Mouse (Mus musculus) cerebellum, adult (tissue): ENCODE data around the gene Otog.

ENCODE experiments used
- ATAC-seq: cut with Nextera tagmentation; 2 replicates; pipeline ENCODE4 v1.9.2; 2017; ENCODE audit warnings: mild to moderate bottlenecking, moderate library complexity, mixed read lengths; ENCODE audit not compliant: insufficient number of reproducible peaks, low FRiP score, low TSS enrichment

The Otog gene

DNA sequence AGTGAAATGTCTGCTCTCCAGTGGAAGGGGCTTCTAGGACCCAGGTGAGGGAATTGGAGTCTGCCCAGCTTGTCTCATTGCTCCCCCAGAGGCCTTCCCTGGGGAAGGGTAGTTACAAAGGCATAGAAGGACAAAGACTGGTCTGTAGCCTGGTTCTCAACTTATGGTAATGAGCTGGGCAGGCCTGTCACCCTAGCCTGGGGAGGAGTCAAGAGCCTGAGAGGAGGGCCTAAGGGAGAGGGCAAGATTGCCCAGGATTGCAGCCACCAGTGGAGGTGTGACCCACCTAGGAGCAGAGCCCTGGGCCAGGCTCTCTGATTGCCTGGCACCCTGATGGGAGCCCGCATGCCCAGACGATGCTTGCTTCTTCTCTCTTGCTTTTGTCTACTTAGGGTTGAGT, at the start of gene Otog:
TSS of gene Otog (plus strand) at position 292 of the 400 bp plus-strand sequence.
- no peak for ATAC-seq

DNA sequence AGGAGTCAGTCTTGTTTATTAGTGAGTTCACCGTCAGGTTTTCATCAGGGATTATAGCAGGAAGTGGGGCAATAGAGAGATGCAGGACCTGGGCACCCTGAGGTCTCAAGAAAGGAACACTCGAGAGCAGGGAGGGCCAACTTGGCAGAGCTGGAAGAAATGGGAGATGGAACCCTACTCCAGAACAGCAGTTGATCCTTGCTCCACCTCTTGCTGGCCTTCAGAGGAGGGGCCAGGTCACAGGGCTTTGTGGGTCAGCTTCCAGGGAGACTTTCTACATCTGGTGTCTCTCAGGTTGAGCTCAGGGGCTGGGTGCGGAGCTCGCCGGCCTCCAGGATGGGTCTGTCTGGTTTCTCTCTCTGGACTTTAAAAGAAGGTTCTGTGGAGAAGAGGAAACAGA, 45.4 kb upstream of the Otog start:
- no peak for ATAC-seq

DNA sequence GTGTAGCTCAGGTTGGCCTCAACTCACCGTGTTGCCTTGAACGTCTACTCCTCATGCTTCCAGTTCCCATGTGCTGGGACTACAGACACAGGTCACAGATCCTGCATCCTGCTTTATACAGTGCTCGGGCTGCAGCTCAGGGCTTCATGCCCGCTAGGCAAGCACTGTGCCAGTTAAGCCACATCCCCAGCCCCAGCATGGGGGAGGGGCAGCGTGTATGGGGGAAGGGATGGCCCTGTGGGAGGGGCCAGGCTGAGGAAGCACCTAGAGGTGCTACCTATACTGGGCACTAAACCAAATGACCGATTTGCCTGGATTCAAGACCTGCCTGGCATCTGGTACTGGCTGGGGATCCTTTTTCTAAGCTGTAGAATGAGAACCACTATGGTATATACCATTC, 40.8 kb upstream of the Otog start:
- ATAC-seq = no peak

DNA sequence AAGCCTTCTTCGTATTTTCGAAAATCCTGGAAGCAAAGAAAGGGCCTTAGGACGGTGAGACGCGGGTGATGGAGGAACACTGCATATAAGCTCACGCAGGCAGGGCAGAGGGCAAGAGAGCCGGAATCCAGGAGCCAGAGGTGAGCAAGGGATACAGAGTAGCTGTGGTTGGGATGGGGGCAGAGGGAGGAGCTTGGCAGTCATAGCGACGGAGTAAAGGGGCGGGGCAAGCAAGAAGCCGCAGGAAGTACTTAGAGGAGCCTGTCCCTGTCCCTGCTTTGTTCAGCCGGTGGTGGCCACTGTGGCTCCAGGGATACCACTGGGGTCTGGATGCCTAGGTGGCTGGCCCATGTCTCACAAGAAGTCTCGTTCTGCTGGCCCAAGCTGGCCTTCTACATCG, 39.1 kb upstream of the Otog start:
- ATAC-seq = no peak

DNA sequence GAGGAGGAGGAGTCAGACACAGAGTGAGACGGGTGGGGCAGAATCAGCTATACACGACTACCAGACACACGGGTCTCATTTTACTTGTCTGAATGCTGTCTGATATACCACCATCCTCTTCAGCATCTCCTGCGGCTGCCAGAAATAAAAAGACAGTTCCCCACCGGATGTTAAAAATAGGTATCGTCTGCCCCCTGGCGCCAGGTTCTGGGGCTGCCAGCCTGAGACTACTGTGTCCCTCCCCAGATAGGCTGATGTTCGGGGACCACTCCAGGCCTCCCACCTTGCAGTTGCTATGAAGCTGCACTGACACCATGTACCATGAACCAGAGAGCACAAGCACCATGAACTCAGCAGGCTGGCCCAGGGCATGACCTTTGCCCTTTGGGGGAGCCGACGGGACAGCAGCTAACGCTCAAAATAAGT, 36.7 kb upstream of the Otog start:
- ATAC-seq = no peak

DNA sequence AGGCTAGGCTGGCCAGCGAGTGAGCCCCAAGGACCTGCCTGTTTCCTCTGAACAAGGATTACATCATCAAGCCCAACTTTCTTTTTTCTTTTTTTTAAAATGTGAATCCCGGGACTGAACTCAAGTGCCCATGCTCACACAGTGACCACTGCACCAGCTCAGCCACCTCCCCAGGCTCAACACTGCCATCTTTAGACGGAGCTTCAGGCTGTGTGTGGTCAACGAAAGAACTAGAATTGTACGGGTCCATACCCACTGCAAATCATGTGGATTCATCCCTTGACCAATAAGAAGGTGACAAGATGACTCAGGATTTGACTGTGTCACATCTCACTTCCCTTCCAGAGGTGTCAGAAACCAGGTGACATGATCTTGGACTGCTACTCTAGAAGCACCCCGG, 36.0 kb upstream of the Otog start:
- no peak for ATAC-seq

DNA sequence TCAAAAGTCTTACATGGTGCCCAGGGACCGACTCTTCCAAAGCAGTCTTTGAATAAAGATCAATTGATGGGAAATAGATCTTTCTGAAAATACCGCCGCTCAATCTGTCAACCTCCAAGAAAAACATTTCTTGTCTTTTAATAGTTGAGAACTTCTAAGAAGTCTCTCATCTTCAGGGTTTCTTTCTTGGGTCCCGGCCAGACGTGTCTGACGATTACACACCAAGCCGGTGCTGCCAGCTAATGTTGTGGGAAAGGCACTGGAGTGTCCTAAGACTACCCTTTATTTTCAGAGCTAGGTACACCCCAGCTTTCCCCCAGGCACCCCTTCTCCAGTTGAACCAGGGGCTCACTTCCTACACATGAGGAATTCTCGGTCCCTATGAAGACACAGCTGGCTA, 32.7 kb upstream of the Otog start:
- ATAC-seq = no peak

DNA sequence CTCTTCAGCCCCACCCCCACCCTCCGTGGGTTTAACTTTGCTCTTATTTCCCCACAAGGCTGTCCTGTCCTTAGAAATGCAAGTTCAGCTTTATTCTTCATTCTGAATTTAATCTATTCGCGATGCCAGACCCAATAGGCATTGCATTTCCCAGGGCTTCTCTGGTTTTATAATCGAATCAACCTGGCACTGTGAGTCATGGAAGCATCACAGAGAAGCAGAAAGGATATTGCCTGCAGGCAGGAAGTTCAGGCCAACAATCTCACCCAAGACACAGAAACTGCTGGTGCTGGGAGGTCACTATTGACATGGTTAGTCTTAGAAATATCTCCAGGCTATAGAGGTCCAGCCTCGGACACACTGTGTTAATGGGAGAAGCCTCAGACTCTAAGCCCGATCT, 30.5 kb upstream of the Otog start:
- no peak for ATAC-seq

DNA sequence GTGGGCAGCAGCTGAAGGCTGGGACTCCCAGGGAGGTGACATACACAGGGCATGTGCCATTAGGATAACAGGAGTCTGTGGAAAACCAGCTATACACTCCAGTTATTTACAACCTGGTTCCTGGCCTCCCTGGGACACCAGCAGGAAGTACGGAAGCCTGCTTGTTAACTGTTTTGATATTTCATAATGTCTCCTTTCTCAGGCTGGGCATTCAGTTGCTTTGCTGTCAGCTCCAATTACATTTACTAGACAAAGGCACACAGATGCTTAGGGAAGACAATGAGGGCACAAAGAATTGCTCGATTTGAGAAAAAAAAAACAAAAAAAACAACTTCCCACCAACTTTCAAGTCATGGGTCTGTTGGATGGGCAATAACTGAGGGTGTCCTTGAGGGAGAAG, 24.3 kb upstream of the Otog start:
- no peak for ATAC-seq

DNA sequence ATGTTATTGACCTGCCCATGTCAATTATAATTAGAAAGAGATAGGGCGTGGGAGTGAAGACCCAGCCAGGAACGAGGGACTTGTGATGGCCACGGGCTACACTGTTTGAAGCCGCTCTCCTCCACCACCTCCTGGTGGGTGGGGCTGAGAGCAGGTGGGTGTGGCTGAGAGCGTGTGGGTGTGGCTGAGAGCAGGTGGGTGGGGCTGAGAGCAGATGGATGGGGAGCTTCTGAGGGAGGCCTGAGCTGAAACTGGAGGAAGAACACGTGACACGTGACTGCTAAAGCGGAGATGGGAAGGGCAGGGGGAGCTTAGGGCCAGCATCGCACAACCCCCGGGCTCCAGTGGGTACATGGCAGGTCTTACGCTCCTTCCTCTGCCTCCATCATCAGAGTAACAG, 22.4 kb upstream of the Otog start:
- no peak for ATAC-seq

DNA sequence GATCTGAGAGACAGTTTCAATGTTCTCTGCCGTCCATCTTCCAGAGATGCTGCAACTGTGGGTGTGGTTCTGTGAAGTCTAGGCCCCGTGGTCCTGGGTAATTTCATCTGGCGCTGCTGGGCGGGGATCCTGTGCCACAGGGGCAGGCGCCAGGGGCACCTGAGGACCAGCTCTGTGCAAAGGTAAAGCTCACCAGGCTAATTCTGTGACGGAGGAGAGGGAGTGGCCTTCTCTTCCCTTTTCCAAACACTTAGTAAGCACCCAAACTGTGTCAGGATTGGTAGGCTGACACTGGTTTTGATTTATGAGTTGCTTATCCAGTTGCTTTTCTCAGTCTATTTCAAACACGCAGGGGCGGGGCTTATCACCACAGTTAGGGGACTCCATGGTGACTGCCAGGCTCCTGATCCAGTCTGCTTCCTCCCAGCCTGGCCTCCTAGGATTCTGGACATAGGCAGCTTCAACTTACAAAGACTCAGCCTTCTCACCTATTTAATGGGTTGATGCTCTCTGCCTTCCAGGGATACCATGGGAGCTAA, 20.1 kb upstream of the Otog start:
- no peak for ATAC-seq

DNA sequence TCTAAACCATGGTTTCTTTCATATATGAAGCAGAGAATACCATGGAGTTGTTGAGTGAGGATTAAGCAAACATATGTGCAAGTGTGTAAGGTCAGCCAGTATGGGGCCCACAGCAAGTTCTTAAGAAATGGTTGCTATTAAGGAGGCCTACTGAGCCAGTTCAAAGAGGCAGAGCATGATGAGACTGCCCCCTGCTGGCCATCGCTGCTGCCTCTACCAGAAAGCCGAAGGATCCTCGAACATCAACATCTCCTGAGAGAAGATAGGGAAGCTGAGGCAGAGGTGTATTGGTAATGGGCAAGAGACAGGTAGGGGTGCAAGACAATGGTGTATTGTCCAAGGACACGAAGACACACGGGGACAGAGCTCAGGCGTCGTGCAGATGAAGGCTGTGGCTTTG, 14.5 kb upstream of the Otog start:
- no peak; the same call in 1 of the 2 replicates for ATAC-seq

DNA sequence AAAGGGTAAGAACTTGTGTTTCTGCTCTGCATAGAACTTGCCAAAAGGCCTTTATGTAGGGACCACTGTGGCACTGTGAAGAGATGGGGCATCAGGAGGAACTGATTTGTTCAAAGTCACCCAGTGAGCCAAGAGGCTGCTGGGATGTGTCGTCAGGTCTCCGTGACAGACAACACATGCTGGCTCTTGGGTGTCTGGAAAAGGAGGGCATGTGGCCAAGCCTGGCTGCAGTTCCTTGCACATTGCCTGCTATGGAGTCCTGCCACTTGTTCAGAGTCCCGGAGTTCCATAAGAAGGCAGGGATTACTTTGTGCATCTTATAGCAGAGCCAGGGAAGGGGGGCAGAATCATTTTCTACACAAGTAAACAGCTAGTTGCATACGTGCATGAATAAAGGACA, 13.9 kb upstream of the Otog start:
- no peak for ATAC-seq

DNA sequence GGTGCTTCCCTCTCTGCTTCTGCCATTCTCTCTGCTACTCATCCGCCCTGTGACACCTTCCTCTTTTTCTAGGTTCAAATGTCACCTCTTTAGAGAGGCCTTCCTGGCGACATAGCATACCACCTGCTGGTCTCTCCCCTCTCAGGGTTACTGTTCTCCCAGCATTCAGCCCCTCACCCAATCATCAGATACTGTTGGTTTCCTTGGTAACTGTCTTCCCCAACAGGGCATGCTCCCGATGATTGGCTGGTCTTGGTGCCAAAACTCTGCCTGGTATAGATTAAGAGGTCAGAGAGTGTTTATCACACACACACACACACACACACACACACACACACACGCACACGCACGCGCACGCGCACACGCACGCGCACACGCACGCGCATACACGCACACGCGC, 4.8 kb upstream of the Otog start:
- no peak for ATAC-seq

DNA sequence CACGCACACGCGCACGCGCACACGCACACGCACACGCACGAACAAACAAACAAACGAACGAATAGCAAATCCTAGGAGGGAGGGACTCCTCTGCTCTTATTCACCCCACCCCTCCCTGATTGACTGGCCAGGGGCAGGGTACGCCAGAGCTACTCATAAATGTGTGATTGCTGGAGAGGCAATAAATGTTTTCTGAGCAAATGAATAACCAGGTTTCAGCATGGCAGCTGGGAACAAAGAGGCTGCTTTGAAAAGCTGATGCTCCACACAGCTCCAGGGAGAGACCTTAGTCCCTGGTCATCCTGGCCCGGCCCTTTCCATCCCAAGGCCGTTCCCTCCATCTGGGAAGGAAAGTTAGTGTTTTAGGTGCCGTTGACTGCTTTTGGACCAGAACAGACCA, 4.4 kb upstream of the Otog start:
- ATAC-seq = no peak

DNA sequence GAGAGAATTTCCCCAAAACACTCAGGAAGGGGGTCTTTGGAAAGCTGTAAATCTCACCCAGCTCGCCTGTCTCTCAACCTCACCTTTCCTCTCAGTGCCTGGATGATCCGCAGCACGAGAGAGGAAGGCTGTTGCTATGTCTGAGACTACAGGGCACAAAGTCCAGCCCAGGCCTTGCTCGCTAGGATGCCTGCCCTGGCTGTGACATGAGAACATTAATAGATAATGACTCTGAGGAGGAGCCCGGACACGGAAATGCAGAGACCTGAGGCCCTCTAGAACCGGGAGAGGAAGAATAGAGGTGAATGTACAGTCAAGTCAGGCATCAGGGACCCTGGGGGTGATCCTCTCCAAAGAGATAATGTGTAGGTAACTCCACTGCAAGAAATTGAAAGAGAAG, 3.6 kb upstream of the Otog start:
- no peak for ATAC-seq

DNA sequence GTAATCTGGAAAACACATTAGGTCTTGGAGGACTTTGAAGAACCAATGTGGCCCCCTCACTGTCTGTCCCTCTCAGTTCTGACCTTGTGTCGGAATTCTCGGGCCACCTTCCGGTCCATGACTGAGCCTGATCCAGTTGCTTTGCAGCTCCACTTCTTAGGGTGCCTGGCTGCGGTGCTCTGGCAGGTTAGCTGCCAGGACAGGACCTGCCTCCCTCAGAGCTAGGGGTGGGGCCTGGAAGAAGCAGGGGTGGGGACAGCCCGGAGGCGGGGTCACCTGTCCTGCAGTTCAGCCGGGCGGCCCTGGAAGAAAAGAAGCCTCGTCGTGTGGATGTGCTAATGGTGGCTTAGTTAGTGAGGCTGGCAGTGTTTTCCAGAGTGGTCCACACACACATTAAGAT, 2.4 kb upstream of the Otog start, which contains the start of gene Ush1c:
TSS of gene Ush1c (minus strand) at position 158 of the 400 bp plus-strand sequence.
- no peak for ATAC-seq

DNA sequence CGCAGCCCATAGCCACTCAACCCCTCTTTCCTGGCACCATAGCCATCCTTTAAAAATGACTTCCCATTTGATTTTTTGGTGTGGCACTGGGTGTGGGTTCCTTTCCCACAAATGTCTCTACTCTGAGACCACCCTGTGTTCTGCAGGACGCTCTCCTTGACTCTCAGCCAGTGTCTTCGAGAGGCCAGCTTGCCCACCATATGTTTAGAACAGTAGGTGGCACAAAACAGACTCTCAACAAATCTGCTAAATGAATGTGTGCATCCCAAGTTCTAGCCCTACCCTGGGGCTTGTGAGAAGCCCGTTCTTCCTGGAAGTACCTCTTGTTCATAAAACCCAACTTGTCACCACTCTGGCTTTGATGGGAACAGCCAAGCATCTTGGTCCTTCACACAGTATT, 696 bp upstream of the Otog start:
- ATAC-seq = no peak

DNA sequence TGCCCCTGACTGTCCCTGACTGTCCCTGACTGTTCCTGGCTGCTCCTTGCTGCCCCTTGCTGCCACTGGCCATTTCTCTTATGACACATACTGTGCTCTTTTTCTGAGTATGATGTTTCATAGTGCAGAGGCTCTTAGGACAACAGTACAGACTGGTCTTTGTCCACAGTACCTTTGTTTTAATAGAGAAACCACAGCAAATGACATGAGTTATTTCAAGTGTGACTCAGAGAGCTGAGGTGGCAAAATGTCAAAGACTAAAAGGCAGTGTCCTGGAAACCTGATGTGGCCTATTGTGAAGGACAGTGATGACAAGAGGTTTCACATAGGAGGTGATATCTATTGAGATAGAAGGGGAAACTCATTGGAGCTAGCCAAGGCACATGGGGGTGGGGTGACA, 6.1 kb downstream of the Otog start:
- ATAC-seq = no peak

DNA sequence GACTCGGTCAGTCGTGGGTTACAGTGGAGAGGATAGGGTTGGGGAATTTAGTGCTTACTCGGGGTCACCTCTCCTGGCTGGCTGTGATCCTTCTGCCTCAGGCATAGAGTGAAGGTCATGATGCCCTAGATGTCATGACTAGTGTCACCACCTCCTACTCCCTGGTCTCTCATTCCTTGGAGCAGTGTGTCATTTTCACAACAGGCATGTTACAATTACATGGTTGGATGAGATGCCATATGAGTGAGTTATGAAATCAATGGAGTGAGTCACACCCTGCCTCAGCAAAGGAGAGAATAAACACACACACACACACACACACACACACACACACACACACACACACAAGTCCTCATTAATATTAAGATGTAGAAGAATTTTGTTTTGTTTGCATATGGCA, 6.8 kb downstream of the Otog start:
- ATAC-seq = no peak

DNA sequence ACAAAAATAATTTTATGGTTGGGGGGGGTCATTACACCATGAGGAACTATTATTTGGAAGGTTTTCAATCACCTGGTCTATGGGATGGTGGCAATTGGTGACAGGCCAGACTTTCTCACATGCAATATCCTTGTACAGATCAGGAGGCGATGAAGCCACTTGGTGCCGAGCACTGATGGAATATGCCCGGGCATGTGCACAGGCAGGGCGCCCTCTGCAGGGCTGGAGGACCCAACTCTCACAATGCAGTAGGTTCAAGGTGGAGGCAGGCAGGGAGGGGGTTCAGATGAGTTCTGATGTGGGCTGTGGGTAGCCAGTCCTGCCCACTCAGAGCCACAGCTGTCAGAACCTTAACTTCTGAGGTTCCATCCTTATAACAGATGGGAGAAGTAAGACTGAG, 11.1 kb downstream of the Otog start:
- no peak for ATAC-seq

DNA sequence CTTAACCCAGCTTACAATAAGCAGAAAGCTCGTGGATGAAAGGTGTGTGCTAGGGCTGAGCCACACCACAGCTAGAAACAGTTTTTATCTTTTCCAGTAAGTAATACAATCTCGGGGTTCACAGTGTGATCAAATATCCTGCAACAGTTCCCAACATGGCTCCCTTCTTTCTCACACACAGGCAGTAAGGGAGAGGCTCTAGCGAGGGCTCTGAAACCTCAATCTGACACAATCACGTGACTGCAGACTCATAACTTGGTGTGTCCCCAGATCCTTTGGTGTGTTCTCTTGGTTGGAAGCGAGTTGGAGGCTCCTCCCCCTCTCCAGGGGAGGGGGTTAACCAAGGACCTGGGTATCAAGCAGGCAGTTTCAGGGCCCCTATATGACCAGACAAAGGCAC, 35.4 kb downstream of the Otog start:
- no peak for ATAC-seq

DNA sequence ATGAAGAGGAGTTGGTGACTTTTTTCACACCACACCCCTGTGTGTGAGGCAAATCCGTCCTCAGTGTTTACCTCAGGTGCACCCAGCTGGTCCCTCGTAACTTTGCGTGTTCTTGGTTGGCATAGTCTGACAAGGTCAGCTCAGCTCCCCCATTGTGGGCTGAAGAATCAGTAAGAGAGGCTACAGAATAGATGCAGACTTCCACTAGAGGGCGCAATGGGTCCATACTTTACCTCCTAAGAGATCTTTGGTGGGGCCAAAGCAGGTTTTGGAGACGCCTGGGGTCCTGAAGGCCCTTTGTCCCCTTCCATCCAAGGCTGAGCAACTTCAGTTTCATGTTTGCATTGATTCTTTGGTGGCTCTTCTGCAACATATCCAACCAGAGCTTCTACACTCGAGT, 39.2 kb downstream of the Otog start:
- no peak for ATAC-seq
